Mouse (Mus musculus) heart, embryonic 12.5 days (tissue): Measurements from ENCODE around the gene Npb. TPM values are rescaled to one million over a fixed set of nuclear protein-coding genes. Genes with fewer than 3 reads are reported as not detected.

Experiments
- ATAC-seq: fragments of 200-750 bp; cut with Nextera tagmentation; 2 replicates; pipeline ENCODE4 v1.8.0; 2017; ENCODE audit warnings: moderate TSS enrichment, moderate library complexity; ENCODE audit not compliant: insufficient number of reproducible peaks, low FRiP score
- H3K27ac ChIP-seq: fragments of 300-500 bp; sonication (generic); 2 replicates; pipeline ENCODE4 v1.5.1; 2016; ENCODE audit warnings: mild to moderate bottlenecking, moderate library complexity; ENCODE audit not compliant: poor library complexity, severe bottlenecking
- H3K27me3 ChIP-seq: fragments of 300-500 bp; sonication (generic); replicated peaks from 2 replicates; pipeline ENCODE4 v1.6.1; 2016; ENCODE audit warnings: mild to moderate bottlenecking, moderate library complexity
- H3K36me3 ChIP-seq: fragments of 300-500 bp; sonication (generic); 2 replicates; pipeline ENCODE4 v1.6.1; 2016; ENCODE audit warnings: mild to moderate bottlenecking, moderate library complexity
- H3K4me1 ChIP-seq: fragments of 300-500 bp; sonication (generic); replicated peaks from 2 replicates; pipeline ENCODE4 v1.6.1; 2016; ENCODE audit warnings: mild to moderate bottlenecking
- H3K4me2 ChIP-seq: fragments of 300-500 bp; sonication (generic); 2 replicates; pipeline ENCODE4 v1.6.1; 2016; ENCODE audit warnings: mild to moderate bottlenecking, moderate library complexity
- H3K4me3 ChIP-seq: fragments of 300-500 bp; sonication (generic); 2 replicates; pipeline ENCODE4 v1.5.1; 2016; ENCODE audit warnings: mild to moderate bottlenecking
- H3K9ac ChIP-seq: fragments of 300-500 bp; sonication (generic); 2 replicates; pipeline ENCODE4 v1.6.1; 2016; ENCODE audit warnings: mild to moderate bottlenecking, moderate library complexity
- H3K9me3 ChIP-seq: fragments of 300-500 bp; sonication (generic); replicated peaks from 2 replicates; pipeline ENCODE4 v1.6.1; 2016; ENCODE audit warnings: mild to moderate bottlenecking, moderate library complexity
- WGBS: fragments of 180-500 bp; shearing (Covaris S2); methylation state at CpG from one replicate; pipeline ENCODE4 v1.1.7; 2016; 5-methylcytosine and 5-hydroxymethylcytosine counted together
- polyA plus RNA-seq: library from polyadenylated mRNA; unstranded; fragments of >200 nt; fragmentation: Nextera tagmentation; extraction: Ambion mirVana; gene quantifications from 2 replicates; pipeline ENCODE4 v1.2.1, GENCODE M21; 2016

The Npb gene
- polyA plus RNA-seq, 1 experiment from 2014 or later, result 20.3 TPM

DNA sequence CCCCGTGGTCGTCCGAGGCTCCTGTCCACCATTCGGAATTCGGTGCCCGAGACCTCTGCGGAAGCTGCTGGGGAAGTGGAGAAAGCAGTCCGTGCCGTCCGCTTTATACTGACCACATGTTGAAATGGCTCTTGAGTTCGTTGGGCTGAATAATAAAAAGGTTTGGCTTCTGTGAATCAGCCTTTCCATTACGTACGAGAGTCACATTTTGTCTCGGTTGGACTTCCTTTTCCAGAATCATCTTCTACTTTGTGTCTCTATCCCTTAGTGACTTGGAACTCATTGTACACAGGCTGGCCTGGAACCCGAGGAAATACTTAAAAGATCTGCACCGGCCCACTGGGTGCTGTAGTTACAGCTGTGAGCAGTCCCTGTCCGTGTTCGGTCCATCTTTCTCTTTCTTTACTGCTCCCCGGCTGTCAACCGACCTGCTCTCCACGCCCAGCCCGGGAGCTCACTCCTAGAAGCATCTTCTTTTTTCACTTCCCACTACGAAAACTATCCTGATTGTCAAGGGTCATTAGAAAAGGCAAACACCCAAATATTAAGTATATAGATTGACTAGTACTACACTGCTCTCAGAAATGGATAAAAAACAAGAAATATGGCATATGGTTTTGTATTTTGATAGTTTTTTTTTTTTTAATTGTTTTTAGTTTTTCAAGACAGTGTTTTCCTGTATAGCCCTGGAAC is 34.5 kb upstream of the Npb start:
- peaks cover 24% of the 10 kb centered on the region for H3K4me1 ChIP-seq
- ATAC-seq, result no peak
- H3K27ac ChIP-seq, result peak overlapping the region; percentile 98
- no peaks in the 10 kb centered on the region for H3K27me3 ChIP-seq
- H3K9ac ChIP-seq, result peak overlapping the region; percentile 92
- H3K4me3 ChIP-seq, result peak overlapping the region; percentile 95
- H3K36me3 ChIP-seq, result peaks cover 42% of the 10 kb centered on the region
- WGBS, result under 1% methylated on average over 23 of the region's 23 CpGs
- no peaks in the 10 kb centered on the region for H3K9me3 ChIP-seq
- peak overlapping the region; percentile 88 for H3K4me2 ChIP-seq

- peaks cover 46% of the 10 kb centered on the region for H3K36me3 ChIP-seq
- ATAC-seq, result no peak
Observed at GRCm38 (mm10) chr11:120574278-120574600, 34.0 kb upstream of the Npb start.

DNA sequence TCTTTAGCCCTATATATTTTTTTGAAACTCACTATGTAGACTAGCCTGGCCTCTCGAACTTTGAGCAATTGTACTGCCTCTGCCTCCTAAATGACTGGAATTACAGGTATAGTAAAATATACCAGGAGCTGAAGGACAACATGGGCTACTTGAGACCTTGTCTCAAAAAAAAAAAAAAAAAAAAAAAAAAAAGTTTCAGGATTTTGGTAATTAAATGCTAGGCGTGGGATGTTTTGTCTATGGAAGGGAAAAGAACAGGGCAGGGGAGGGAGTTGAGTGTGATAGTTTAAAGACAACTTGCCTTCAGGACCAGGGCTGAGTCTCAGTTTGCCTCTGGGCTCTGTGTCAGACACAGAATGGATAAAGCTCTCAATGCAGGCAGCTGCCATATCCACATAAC is 33.2 kb upstream of the Npb start:
- H3K27me3 ChIP-seq, result no peaks in the 10 kb centered on the region
- peaks cover 37% of the 10 kb centered on the region for H3K4me1 ChIP-seq
- no peak overlapping the region for H3K27ac ChIP-seq
- 78% methylated on average over 2 of the region's 2 CpGs for WGBS
- H3K9ac ChIP-seq, result no peak overlapping the region
- H3K36me3 ChIP-seq, result peaks cover 49% of the 10 kb centered on the region
- H3K4me2 ChIP-seq, result no peak overlapping the region
- ATAC-seq, result no peak
- H3K9me3 ChIP-seq, result no peaks in the 10 kb centered on the region
- H3K4me3 ChIP-seq, result no peak overlapping the region

More at GRCm38 (mm10) chr11:120574278-120574600, 34.0 kb upstream of the Npb start:
- WGBS, result 35% methylated on average over 5 of the region's 5 CpGs
- H3K9me3 ChIP-seq, result no peaks in the 10 kb centered on the region
- no peaks in the 10 kb centered on the region for H3K27me3 ChIP-seq
- peak overlapping the region; percentile 59; the same call in 1 of the 2 replicates for H3K9ac ChIP-seq
- H3K4me1 ChIP-seq, result peaks cover 29% of the 10 kb centered on the region
- peak overlapping the region; percentile 95 for H3K4me3 ChIP-seq
- peak overlapping the region; percentile 88 for H3K4me2 ChIP-seq
- H3K27ac ChIP-seq, result no peak overlapping the region

- no peak overlapping the region for H3K27ac ChIP-seq
- H3K27me3 ChIP-seq, result no peaks in the 10 kb centered on the region
- no peaks in the 10 kb centered on the region for H3K9me3 ChIP-seq
- peaks cover 41% of the 10 kb centered on the region for H3K36me3 ChIP-seq
- H3K9ac ChIP-seq, result no peak overlapping the region
- no peak overlapping the region for H3K4me3 ChIP-seq
- peaks cover 42% of the 10 kb centered on the region for H3K4me1 ChIP-seq
- no peak overlapping the region for H3K4me2 ChIP-seq
- ATAC-seq, result no peak
Observed at GRCm38 (mm10) chr11:120575940-120576339, 32.3 kb upstream of the Npb start.

DNA sequence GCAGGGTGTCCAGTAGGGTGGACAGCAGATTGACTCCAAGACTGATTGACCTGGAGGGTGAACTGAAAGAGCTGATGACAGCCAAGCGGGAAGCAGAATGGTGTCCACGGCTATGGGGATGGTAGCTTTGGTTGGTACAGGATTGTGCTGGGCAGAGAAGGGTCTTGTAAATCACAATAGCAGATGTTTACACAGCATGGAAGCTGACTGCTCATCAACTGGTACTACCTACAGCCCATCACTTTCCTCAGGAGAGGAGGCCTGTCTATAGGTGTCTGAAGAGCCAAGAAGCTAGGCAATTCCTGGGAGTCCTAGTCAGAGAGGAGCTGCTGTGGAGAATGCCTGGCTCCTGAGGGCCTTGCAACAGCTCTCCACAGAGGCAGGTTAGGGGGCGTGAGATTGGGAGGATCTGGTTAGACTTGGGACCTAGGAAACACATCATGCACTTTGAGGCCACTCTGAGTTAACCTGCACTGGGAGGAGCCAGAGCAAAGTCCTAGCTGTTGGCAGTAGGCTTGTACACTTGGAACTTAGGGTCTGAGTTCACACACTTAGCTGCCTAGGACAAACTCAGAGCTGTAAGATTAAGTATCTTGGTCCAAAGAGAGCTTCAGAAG is 31.8 kb upstream of the Npb start:
- Histone ChIP-seq H3K9me3 (no peaks in the 10 kb centered on the region), H3K27ac (no peak overlapping the region), H3K4me3 (no peak overlapping the region), H3K4me2 (no peak overlapping the region), H3K36me3 (peaks cover 35% of the 10 kb centered on the region), H3K9ac (no peak overlapping the region), H3K4me1 (peaks cover 37% of the 10 kb centered on the region), H3K27me3 (no peaks in the 10 kb centered on the region)
- 80% methylated on average over 3 of the region's 3 CpGs for WGBS
- no peak for ATAC-seq

DNA sequence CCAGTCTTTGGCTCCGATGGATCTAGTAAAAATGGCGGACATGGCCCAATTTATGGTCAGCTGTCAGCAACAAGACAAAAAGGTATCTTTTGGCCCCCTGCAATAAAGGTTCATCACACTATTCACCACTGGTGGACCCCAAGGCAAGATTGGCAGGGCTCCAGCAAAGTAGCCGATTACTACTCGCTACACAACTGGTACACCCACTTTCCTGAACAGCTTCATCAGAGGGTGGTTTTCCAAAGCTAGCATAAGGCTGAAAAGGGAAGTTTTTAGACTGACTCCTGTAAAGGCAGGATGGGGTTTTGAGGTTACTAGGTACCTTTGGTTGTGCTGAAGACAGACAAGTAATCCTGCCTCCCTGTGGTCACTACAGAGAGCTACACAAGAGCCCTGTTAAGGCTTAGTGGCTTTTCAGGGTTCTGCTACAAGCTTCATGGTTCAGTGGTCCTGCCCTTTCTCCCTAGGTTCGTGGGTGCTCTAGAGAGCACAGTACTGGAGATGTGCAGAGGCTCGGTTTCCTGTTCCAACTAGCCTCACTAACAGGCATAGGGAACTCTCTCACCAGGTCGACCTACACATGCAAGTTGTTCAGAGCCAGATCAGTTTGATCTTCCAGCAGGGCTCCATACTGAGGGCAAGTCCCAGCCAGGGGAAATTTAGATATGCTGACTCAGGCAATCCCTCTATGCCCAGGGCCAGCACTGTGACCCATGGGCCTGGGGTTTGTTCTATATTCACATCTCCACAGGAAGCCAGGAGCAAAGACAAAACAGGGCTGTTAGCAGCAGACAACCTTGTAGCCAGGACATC is 30.9 kb upstream of the Npb start:
- H3K4me3 ChIP-seq, result no peak overlapping the region
- no peak overlapping the region for H3K9ac ChIP-seq
- ATAC-seq, result no peak
- H3K27ac ChIP-seq, result no peak overlapping the region
- peaks cover 35% of the 10 kb centered on the region for H3K36me3 ChIP-seq
- WGBS, result 85% methylated on average over 7 of the region's 7 CpGs
- peaks cover 37% of the 10 kb centered on the region for H3K4me1 ChIP-seq
- no peak overlapping the region for H3K4me2 ChIP-seq
- no peaks in the 10 kb centered on the region for H3K27me3 ChIP-seq
- no peaks in the 10 kb centered on the region for H3K9me3 ChIP-seq

DNA sequence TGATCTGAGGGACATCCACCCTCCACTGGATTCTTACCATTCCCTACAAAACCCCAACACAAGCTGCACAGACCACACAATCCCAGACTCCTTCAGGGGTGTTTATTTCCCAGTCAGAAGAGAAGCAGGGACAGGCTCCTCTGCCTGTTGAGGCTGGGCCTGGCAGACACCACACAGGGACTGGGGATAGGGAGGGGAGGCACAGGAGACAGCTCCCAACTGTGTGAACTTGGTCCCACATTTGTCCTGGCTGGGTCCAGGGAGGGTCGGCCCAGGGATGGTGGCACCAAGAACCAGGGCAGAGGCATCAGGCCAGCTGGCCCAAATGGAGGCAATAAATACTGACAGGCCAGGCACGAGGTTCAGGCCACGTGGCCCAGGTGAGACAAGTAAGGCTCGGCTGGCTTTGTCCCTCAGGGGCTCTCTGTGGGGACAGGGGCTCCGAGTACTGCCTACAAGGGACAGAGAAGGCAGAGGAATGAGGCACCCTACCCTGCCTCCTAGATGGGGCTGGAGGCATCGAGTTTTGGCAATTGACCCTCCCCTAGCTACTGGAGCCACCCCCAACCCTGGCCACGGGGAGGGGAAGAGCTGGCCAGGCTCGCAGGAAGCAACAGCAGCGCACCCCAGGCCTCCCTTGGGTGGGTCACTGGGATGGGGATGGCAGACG is 30.1 kb upstream of the Npb start:
- ATAC-seq, result no peak
- peaks cover 35% of the 10 kb centered on the region for H3K36me3 ChIP-seq
- H3K9me3 ChIP-seq, result no peaks in the 10 kb centered on the region
- no peak overlapping the region for H3K27ac ChIP-seq
- no peaks in the 10 kb centered on the region for H3K27me3 ChIP-seq
- no peak overlapping the region for H3K4me2 ChIP-seq
- H3K4me3 ChIP-seq, result no peak overlapping the region
- H3K9ac ChIP-seq, result 0 out of 2 replicates have a peak overlapping the region, but pooled peaks have one; percentile 98
- H3K4me1 ChIP-seq, result peaks cover 37% of the 10 kb centered on the region
- WGBS, result 75% methylated on average over 10 of the region's 10 CpGs

DNA sequence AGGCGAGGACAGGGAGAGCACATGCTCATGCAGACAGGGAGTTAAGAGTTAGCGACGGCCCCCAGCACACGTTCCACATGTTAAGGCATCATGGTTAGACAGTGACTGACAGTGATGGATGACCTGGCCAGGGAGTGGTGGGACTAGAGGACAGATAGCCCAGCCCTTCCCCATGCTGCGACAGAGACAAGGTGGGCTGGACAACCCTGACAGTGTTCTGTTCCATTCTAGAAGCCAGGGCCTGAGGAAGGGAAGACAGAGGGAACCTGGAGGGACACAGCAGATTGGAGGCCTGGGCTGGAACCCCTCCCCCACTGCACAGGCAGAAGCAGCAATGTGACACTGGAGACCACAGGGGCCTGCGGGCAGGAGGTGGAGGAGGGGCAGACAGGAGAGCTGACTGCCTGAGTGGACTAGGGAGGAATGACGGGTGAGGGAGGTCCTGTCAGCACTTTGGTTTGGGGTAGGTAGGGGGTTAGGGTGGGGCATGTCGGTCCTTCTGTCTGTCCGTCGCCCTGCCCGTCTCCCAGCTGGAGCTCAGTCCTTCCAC is 29.5 kb upstream of the Npb start:
- H3K9me3 ChIP-seq, result no peaks in the 10 kb centered on the region
- H3K36me3 ChIP-seq, result peaks cover 39% of the 10 kb centered on the region

DNA sequence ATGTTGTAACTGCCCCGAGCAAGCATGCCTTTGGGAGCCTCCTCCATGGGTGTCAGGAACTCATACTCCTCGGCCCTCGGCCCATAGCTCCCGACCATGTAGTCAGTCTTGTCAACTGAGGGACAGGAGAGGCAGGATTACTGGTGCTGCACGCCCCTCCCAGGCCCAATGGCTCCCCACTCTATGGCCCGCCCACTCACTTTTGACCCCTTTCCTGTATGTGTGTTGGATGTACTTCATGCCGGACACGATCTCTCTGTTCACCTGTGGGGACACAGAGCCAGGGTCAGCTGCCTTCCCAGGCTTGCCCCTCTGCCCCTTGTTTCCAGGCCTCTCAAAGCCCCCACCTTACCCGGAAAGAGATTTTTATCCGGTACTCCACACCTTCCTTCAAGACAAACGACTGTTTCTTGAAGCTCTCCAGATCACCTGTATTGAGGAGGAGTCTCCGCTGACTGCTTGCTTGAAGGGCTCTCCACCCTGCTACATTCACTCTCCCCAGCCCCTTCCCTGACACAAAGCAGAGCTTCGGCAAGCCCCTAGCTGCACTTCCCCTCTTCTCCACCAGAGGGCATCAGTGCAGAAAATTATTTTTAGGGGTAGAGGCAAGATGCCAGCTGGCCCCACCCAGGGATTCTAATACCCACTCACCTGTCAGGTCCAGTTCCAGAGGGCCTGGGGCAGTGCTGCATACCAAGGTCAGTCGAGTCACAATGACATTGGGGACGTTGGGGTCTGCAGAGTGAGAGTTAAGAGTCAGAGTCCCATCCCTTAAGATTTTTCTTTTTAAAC is 28.8 kb upstream of the Npb start:
- peak overlapping the region; percentile 98 for H3K9ac ChIP-seq
- WGBS, result 49% methylated on average over 15 of the region's 15 CpGs
- no peaks in the 10 kb centered on the region; the same call in 1 of the 2 replicates for H3K9me3 ChIP-seq
- no peaks in the 10 kb centered on the region for H3K27me3 ChIP-seq
- no peak for ATAC-seq
- H3K4me1 ChIP-seq, result peaks cover 33% of the 10 kb centered on the region
- H3K27ac ChIP-seq, result peak overlapping the region; percentile 93; the same call in 1 of the 2 replicates
- H3K4me2 ChIP-seq, result peak overlapping the region; percentile 91
- H3K36me3 ChIP-seq, result peaks cover 47% of the 10 kb centered on the region
- H3K4me3 ChIP-seq, result peak overlapping the region; percentile 92

More for the DNA sequence above, 29.5 kb upstream of the Npb start:
- WGBS, result 60% methylated on average over 11 of the region's 11 CpGs
- H3K4me1 ChIP-seq, result peaks cover 37% of the 10 kb centered on the region
- H3K4me3 ChIP-seq, result no peak overlapping the region
- H3K27me3 ChIP-seq, result no peaks in the 10 kb centered on the region
- no peak for ATAC-seq
- no peak overlapping the region for H3K27ac ChIP-seq
- peak overlapping the region; percentile 98; the same call in 1 of the 2 replicates for H3K9ac ChIP-seq
- H3K4me2 ChIP-seq, result no peak overlapping the region

DNA sequence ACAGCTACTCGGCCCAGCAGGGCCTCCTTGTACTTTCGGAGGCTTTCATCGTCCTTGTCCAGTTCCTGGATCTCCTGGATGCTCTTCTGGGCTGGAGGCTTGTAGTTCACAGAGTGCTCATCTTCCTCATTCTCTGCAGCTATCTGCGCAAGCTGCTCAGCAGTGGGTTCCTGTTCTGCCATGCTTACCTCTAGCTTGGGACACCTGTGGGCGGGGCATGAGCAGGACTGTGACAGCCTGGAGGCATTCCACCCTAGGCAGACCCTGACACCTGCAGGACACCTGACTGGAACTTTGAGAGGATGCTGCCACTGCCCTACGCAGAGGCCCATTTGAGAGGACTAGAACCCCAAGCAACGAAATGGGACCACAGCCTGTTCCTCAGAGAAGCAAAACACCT is 28.1 kb upstream of the Npb start:
- Histone ChIP-seq H3K27me3 (no peaks in the 10 kb centered on the region), H3K27ac (peak overlapping the region; percentile 93), H3K4me2 (peak overlapping the region; percentile 91), H3K36me3 (peaks cover 51% of the 10 kb centered on the region), H3K9me3 (no peaks in the 10 kb centered on the region; the same call in 1 of the 2 replicates), H3K4me1 (peaks cover 30% of the 10 kb centered on the region), H3K4me3 (peak overlapping the region; percentile 92), H3K9ac (peak overlapping the region; percentile 98)
- ATAC-seq, result no peak
- 55% methylated on average over 7 of the region's 7 CpGs for WGBS
